Mouse (Mus musculus) urinary bladder, postnatal 14 days (tissue): ENCODE measurements around the gene Fam171a1.

ENCODE experiments used
- DNase-seq: peaks from one replicate; pipeline ENCODE4 v3.0.0; 2021; ENCODE audit warnings: low spot score

Fam171a1 gene

GRCm38 (mm10) chr2:3138308-3138707 lies 24.3 kb downstream of the Fam171a1 start:
- no peak for DNase-seq

- no peak for DNase-seq
Observed at GRCm38 (mm10) chr2:3139065-3139464, 25.0 kb downstream of the Fam171a1 start.

- no peak for DNase-seq
Observed at GRCm38 (mm10) chr2:3139578-3139977, 25.6 kb downstream of the Fam171a1 start.

- no peak for DNase-seq
Observed at GRCm38 (mm10) chr2:3140585-3140984, 26.6 kb downstream of the Fam171a1 start.

- DNase-seq, result no peak
Observed at GRCm38 (mm10) chr2:3141804-3142203, 27.8 kb downstream of the Fam171a1 start.

- DNase-seq, result no peak
Observed at GRCm38 (mm10) chr2:3144291-3144690, 30.3 kb downstream of the Fam171a1 start.

GRCm38 (mm10) chr2:3147550-3148157 lies 33.6 kb downstream of the Fam171a1 start:
- no peak for DNase-seq

GRCm38 (mm10) chr2:3148731-3149130 lies 34.7 kb downstream of the Fam171a1 start:
- no peak for DNase-seq

- DNase-seq, result no peak
Observed at GRCm38 (mm10) chr2:3150324-3150723, 36.3 kb downstream of the Fam171a1 start.

GRCm38 (mm10) chr2:3151336-3151735 lies 37.3 kb downstream of the Fam171a1 start:
- DNase-seq, result no peak

- DNase-seq, result no peak
Observed at GRCm38 (mm10) chr2:3154091-3154665, 40.2 kb downstream of the Fam171a1 start.

- DNase-seq, result no peak
Observed at GRCm38 (mm10) chr2:3154986-3155385, 41.0 kb downstream of the Fam171a1 start.

- DNase-seq, result no peak
Observed at GRCm38 (mm10) chr2:3157030-3157429, 43.0 kb downstream of the Fam171a1 start.

GRCm38 (mm10) chr2:3157661-3158344 lies 43.8 kb downstream of the Fam171a1 start:
- DNase-seq, result no peak

- no peak for DNase-seq
Observed at GRCm38 (mm10) chr2:3158682-3159412, 44.8 kb downstream of the Fam171a1 start.

GRCm38 (mm10) chr2:3161578-3161977 lies 47.6 kb downstream of the Fam171a1 start:
- DNase-seq, result no peak

- no peak for DNase-seq
Observed at GRCm38 (mm10) chr2:3163501-3164076, 49.6 kb downstream of the Fam171a1 start.

- no peak for DNase-seq
Observed at GRCm38 (mm10) chr2:3165037-3165600, 51.1 kb downstream of the Fam171a1 start.

- no peak for DNase-seq
Observed at GRCm38 (mm10) chr2:3165890-3166605, 52.0 kb downstream of the Fam171a1 start.

GRCm38 (mm10) chr2:3168719-3169402 lies 54.8 kb downstream of the Fam171a1 start:
- no peak for DNase-seq

GRCm38 (mm10) chr2:3169403-3169747 lies 55.4 kb downstream of the Fam171a1 start:
- DNase-seq, result no peak
